Mouse (Mus musculus) heart, embryonic 11.5 days (tissue): ENCODE measurements around the gene Tfip11. TPM values are rescaled to one million over a fixed set of nuclear protein-coding genes. Genes with fewer than 3 reads are reported as not detected.

Experiments
- ATAC-seq: fragments of 200-750 bp; cut with Nextera tagmentation; replicated peaks from 2 replicates; pipeline ENCODE4 v1.8.0; 2017; ENCODE audit warnings: moderate library complexity; ENCODE audit not compliant: insufficient number of reproducible peaks, low FRiP score, low TSS enrichment
- H3K27ac ChIP-seq: fragments of 300-500 bp; sonication (generic); 2 replicates; pipeline ENCODE4 v1.5.1; 2014; ENCODE audit warnings: mild to moderate bottlenecking, low read depth, low read length
- H3K27me3 ChIP-seq: fragments of 300-500 bp; sonication (generic); 2 replicates; pipeline ENCODE4 v1.6.1; 2014; ENCODE audit warnings: mild to moderate bottlenecking, low read length, mixed read lengths; ENCODE audit not compliant: control insufficient read depth, insufficient read depth
- H3K36me3 ChIP-seq: fragments of 300-500 bp; sonication (generic); 2 replicates; pipeline ENCODE4 v1.6.1; 2014; ENCODE audit warnings: mild to moderate bottlenecking, low read length, moderate library complexity, mixed read lengths; ENCODE audit not compliant: control insufficient read depth, insufficient read depth
- H3K4me1 ChIP-seq: fragments of 300-500 bp; sonication (generic); 2 replicates; pipeline ENCODE4 v1.6.1; 2014; ENCODE audit warnings: low read length; ENCODE audit not compliant: control insufficient read depth, insufficient read depth
- H3K4me2 ChIP-seq: fragments of 300-500 bp; sonication (generic); 2 replicates; pipeline ENCODE4 v1.6.1; 2014; ENCODE audit warnings: mild to moderate bottlenecking, moderate library complexity
- H3K4me3 ChIP-seq: fragments of 300-500 bp; sonication (generic); 2 replicates; pipeline ENCODE4 v1.5.1; 2014; ENCODE audit warnings: low read depth, low read length
- H3K9ac ChIP-seq: fragments of 300-500 bp; sonication (generic); 2 replicates; pipeline ENCODE4 v1.6.1; 2014; ENCODE audit warnings: mild to moderate bottlenecking, low read depth, low read length, moderate library complexity
- H3K9me3 ChIP-seq: fragments of 300-500 bp; sonication (generic); replicated peaks from 2 replicates; pipeline ENCODE4 v1.6.1; 2016; ENCODE audit warnings: low read length; ENCODE audit not compliant: control insufficient read depth
- WGBS: fragments of 180-500 bp; shearing (Covaris S2); extraction: QIAGEN DNeasy Blood & Tissue Kit; methylation state at CpG from one replicate; pipeline ENCODE4 v1.1.7; 2014; ENCODE audit not compliant: insufficient replicate concordance; 5-methylcytosine and 5-hydroxymethylcytosine counted together
- polyA plus RNA-seq: library from polyadenylated mRNA; unstranded; fragments of >200 nt; fragmentation: Nextera tagmentation; extraction: Ambion mirVana; gene quantifications from 2 replicates; pipeline ENCODE4 v1.2.1, GENCODE M21; 2014

Gene Tfip11
- polyA plus RNA-seq, 1 experiment from 2014 or later, result 13.7 TPM

DNA sequence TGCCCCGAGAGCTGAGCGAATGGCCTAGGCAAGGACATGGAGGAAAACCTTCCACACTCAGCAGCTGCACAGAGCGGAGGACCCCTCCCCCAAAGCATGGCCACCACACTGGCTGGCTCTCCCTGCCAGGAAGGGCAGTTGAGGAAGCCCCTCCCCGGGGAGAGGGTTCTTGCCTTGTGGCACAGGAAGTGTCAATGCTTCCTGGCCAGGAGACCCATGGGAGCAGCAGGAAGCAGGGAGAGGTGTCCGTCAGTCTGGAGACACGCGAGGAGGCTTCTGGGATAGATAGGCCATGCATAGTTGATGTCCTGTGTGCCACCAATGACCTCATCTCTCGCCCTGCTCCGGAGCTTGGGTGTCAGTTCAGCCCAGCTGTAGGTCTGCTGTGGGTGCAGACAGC, 30.2 kb downstream of the Tfip11 start:
- H3K9me3 ChIP-seq, result no peaks in the 10 kb centered on the region
- no peak overlapping the region for H3K4me3 ChIP-seq
- H3K4me1 ChIP-seq, result peaks cover 7% of the 10 kb centered on the region; the same call in 1 of the 2 replicates
- no peak overlapping the region for H3K27ac ChIP-seq
- ATAC-seq, result peak; percentile 11; the same call in 1 of the 2 replicates
- peaks cover 5% of the 10 kb centered on the region; the same call in 1 of the 2 replicates for H3K36me3 ChIP-seq
- peaks cover 5% of the 10 kb centered on the region for H3K27me3 ChIP-seq
- H3K4me2 ChIP-seq, result no peak overlapping the region
- WGBS, result 82% methylated on average over 9 of the region's 9 CpGs
- H3K9ac ChIP-seq, result no peak overlapping the region

DNA sequence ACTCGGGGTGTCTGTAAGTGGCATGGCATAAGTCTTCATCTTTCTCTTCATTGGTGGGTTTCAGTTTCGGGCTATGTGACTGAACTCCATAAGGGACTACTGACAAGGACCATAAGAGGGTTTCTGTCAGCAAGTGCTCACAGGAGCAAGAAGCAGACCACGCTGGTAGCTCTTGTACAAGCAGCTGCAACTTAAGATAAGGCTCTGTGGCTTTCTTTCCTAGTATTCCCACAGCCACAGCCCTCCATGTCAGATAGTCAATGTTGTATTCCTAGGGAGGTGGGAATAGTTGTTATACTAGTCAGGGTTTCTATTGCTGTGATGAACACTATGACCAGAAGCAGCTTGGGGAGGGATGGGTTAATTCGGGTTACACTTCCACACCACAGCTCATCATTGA, 33.4 kb downstream of the Tfip11 start:
- Histone ChIP-seq H3K27me3 (peaks cover 5% of the 10 kb centered on the region; the same call in 1 of the 2 replicates), H3K9ac (no peak overlapping the region), H3K4me1 (peaks cover 7% of the 10 kb centered on the region; the same call in 1 of the 2 replicates), H3K27ac (peak overlapping the region; percentile 0; the same call in 1 of the 2 replicates), H3K36me3 (peaks cover 8% of the 10 kb centered on the region), H3K4me2 (peak overlapping the region; percentile 1; the same call in 1 of the 2 replicates), H3K9me3 (no peaks in the 10 kb centered on the region), H3K4me3 (no peak overlapping the region)
- WGBS, result 61% methylated on average over 4 of the region's 4 CpGs
- ATAC-seq, result 0 out of 2 replicates have a peak, but pooled peaks have one; percentile 53

DNA sequence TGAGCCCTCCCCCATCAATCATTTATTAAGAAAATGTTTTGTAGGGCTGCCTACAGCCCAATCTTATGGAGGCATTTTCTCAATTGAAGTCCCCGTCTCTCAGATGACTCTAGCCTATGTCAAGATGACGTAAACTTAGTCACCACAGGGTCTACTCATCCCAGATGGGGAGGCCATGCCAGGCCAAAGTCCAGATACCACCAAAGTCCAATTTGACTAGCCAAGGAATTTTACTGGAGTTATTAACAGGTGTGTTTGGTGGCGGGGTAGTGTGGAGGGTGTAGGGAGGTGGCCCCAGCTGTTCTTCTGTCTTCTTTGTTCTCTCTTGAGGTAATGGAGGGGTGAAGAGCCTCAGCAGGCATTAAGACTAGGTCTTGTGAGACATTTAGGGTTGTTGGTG, 33.9 kb downstream of the Tfip11 start:
- no peak overlapping the region for H3K27ac ChIP-seq
- H3K9me3 ChIP-seq, result no peaks in the 10 kb centered on the region
- peaks cover 13% of the 10 kb centered on the region for H3K36me3 ChIP-seq
- no peak for ATAC-seq
- H3K9ac ChIP-seq, result no peak overlapping the region
- H3K4me3 ChIP-seq, result no peak overlapping the region
- peaks cover 7% of the 10 kb centered on the region; the same call in 1 of the 2 replicates for H3K4me1 ChIP-seq
- H3K4me2 ChIP-seq, result no peak overlapping the region
- peaks cover 5% of the 10 kb centered on the region; the same call in 1 of the 2 replicates for H3K27me3 ChIP-seq
- 80% methylated on average over 3 of the region's 3 CpGs for WGBS

DNA sequence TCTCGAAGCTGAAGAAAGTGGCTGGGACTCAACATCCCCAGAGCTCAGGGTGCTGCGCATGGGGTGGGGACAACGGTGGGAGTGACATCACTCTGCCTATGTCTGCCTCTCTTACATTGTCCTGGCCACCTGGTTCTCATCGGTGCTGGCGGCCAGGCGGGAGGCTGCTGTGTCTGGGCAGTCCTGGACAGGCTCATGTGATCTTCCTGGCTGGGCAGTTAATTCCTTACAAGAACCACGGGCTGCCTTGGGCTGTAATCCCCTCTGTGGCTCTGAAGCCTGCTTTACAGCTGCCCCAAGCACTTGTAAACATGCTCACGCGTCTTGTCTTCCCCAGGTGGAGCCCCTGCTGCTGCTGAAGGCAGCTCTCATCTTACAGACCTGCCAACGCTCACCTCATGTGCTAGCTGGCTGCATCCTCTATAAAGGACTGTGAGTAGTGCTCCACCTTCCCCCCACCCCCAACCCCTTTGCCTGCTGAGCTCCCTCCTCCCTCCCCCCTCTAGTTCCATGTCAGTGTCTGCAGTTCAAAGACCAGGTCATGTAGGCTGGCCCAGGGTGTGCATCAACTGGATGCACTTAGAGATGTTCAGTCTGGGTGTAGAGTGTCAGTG, 38.1 kb downstream of the Tfip11 start:
- Histone ChIP-seq H3K27me3 (no peaks in the 10 kb centered on the region), H3K9me3 (no peaks in the 10 kb centered on the region), H3K4me3 (no peak overlapping the region), H3K27ac (no peak overlapping the region), H3K4me2 (no peak overlapping the region), H3K4me1 (0 out of 2 replicates have a peak, but pooled peaks cover 7% of the 10 kb centered on the region), H3K36me3 (peaks cover 12% of the 10 kb centered on the region), H3K9ac (no peak overlapping the region)
- ATAC-seq, result no peak; the same call in 1 of the 2 replicates
- 70% methylated on average over 10 of the region's 10 CpGs for WGBS

- no peaks in the 10 kb centered on the region for H3K9me3 ChIP-seq
- no peak overlapping the region for H3K27ac ChIP-seq
- H3K9ac ChIP-seq, result no peak overlapping the region
- no peak overlapping the region for H3K4me3 ChIP-seq
- 88% methylated on average over 6 of the region's 6 CpGs for WGBS
- H3K4me1 ChIP-seq, result no peaks in the 10 kb centered on the region
- peaks cover 18% of the 10 kb centered on the region for H3K36me3 ChIP-seq
- no peaks in the 10 kb centered on the region for H3K27me3 ChIP-seq
- ATAC-seq, result no peak
- no peak overlapping the region for H3K4me2 ChIP-seq
These were observed 40.7 kb downstream of the Tfip11 start for GRCm38 (mm10) chr5:112366879-112367278.

GRCm38 (mm10) chr5:112367338-112367737, 41.2 kb downstream of the Tfip11 start:
- ATAC-seq, result no peak
- no peaks in the 10 kb centered on the region for H3K9me3 ChIP-seq
- 90% methylated on average over 4 of the region's 4 CpGs for WGBS
- H3K36me3 ChIP-seq, result peaks cover 16% of the 10 kb centered on the region
- H3K27me3 ChIP-seq, result no peaks in the 10 kb centered on the region
- H3K4me3 ChIP-seq, result no peak overlapping the region
- no peaks in the 10 kb centered on the region for H3K4me1 ChIP-seq
- H3K4me2 ChIP-seq, result no peak overlapping the region
- no peak overlapping the region for H3K27ac ChIP-seq
- H3K9ac ChIP-seq, result no peak overlapping the region

DNA sequence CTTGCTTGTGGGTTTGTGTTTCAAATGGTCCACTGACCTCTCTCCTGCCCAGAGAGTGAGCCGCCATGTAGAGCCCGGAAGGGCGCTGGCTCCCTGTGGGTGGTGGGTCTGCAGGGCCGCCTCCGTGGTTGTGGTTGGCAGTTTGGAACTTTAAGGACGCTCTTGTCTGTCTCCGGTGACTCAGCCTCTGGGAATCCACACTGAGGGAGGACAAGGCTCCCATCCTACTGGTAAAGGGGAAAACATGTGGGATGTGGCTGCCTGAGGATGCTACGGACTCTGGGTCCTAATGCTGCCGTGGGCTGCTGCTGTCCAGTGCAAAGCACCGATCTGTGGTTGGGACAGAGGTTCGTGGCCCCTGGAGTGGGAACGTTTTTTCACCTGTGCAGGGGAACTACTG, 41.8 kb downstream of the Tfip11 start:
- Histone ChIP-seq H3K4me3 (no peak overlapping the region), H3K27ac (no peak overlapping the region), H3K27me3 (no peaks in the 10 kb centered on the region), H3K9me3 (no peaks in the 10 kb centered on the region), H3K4me1 (no peaks in the 10 kb centered on the region), H3K36me3 (peaks cover 16% of the 10 kb centered on the region), H3K9ac (no peak overlapping the region), H3K4me2 (no peak overlapping the region)
- no peak for ATAC-seq
- WGBS, result 83% methylated on average over 12 of the region's 12 CpGs

- Histone ChIP-seq H3K27ac (no peak overlapping the region), H3K4me3 (no peak overlapping the region), H3K4me1 (no peaks in the 10 kb centered on the region), H3K27me3 (no peaks in the 10 kb centered on the region), H3K36me3 (peaks cover 16% of the 10 kb centered on the region), H3K9me3 (no peaks in the 10 kb centered on the region), H3K9ac (no peak overlapping the region), H3K4me2 (no peak overlapping the region)
- no peak for ATAC-seq
- 91% methylated on average over 10 of the region's 10 CpGs for WGBS
These were observed 42.5 kb downstream of the Tfip11 start for GRCm38 (mm10) chr5:112368666-112369065.

GRCm38 (mm10) chr5:112369326-112369725, 43.2 kb downstream of the Tfip11 start:
- Histone ChIP-seq H3K4me3 (no peak overlapping the region), H3K4me1 (no peaks in the 10 kb centered on the region), H3K9me3 (no peaks in the 10 kb centered on the region), H3K9ac (no peak overlapping the region), H3K27ac (no peak overlapping the region), H3K27me3 (no peaks in the 10 kb centered on the region), H3K36me3 (peaks cover 15% of the 10 kb centered on the region), H3K4me2 (no peak overlapping the region)
- no peak for ATAC-seq
- 92% methylated on average over 13 of the region's 13 CpGs for WGBS
